Mouse (Mus musculus): ENCODE measurements around the gene Vmn2r117. TPM values are rescaled to one million over a fixed set of nuclear protein-coding genes. Genes with fewer than 3 reads are reported as not detected.
"Not testable (repeated sequence)": the region's sequence is repeated elsewhere in the genome, so short reads cannot be mapped to it uniquely, and the experiment has no call there.

The Vmn2r117 gene
- polyA plus RNA-seq (2014; fragmentation: Nextera tagmentation; extraction: Ambion mirVana): not detected in 2 replicates

DNA sequence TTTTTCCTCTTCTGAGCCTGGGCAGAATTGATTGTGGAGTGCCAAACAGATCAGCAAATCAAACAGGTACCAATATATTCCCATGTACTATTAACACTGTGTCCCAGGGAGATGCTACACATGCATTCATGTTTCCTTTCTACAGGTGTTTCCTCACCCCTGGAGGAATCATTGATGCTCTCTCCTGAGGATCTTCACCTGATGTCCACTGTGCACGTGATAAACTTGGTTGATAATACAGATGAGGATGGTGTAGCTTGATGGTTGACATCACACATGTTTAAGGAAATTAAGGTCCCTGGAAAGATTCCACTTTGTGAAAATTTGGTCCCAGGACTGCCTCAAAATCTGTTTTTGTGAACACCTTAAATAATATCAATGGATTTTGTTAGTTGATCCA, at the start of gene Vmn2r117:
TSS of gene Vmn2r117 (minus strand) at position 101 of the 400 bp plus-strand sequence.
- WGBS: 58% methylated on average over 1 of the region's 1 CpGs
- not testable (repeated sequence) for H3K36me3 ChIP-seq (ENCODE audit: control insufficient read depth, insufficient read depth, low read length); H3K4me3 ChIP-seq (ENCODE audit: low read depth, low read length); H3K4me1 ChIP-seq (replicated peaks; ENCODE audit: control insufficient read depth, insufficient read depth, low read length); H3K9ac ChIP-seq (ENCODE audit: low read length); ATAC-seq (replicated peaks; ENCODE audit: low FRiP score); H3K27me3 ChIP-seq (ENCODE audit: control insufficient read depth, insufficient read depth, low read length); H3K27ac ChIP-seq (ENCODE audit: low read depth, low read length); H3K9me3 ChIP-seq (ENCODE audit: control insufficient read depth, low read length); DNase-seq (ENCODE audit: low spot score); H3K4me2 ChIP-seq (ENCODE audit: low read depth, low read length, severe bottlenecking)

GRCm38 (mm10) chr17:23522941-23523732, 43.6 kb upstream of the Vmn2r117 start:
- not testable (repeated sequence) for H3K4me1 ChIP-seq (replicated peaks; ENCODE audit: control insufficient read depth, insufficient read depth, low read length); H3K4me2 ChIP-seq (ENCODE audit: low read depth, low read length, severe bottlenecking); H3K4me3 ChIP-seq (ENCODE audit: low read depth, low read length); H3K9ac ChIP-seq (ENCODE audit: low read length); H3K36me3 ChIP-seq (ENCODE audit: control insufficient read depth, insufficient read depth, low read length); H3K27ac ChIP-seq (ENCODE audit: low read depth, low read length); H3K27me3 ChIP-seq (ENCODE audit: control insufficient read depth, insufficient read depth, low read length); ATAC-seq (replicated peaks; ENCODE audit: low FRiP score); DNase-seq (ENCODE audit: low spot score); H3K9me3 ChIP-seq (ENCODE audit: control insufficient read depth, low read length)
- 73% methylated on average over 30 of the region's 30 CpGs for WGBS

GRCm38 (mm10) chr17:23518701-23519423, 39.4 kb upstream of the Vmn2r117 start:
- H3K4me3 ChIP-seq (ENCODE audit: low read depth, low read length): no peak overlapping the region
- ATAC-seq (replicated peaks; ENCODE audit: low FRiP score) (peak; percentile 60; the same call in 1 of the 2 replicates), DNase-seq (ENCODE audit: low spot score) (no peak)
- H3K27me3 ChIP-seq (ENCODE audit: control insufficient read depth, insufficient read depth, low read length): no peaks in the 10 kb centered on the region
- H3K36me3 ChIP-seq (ENCODE audit: control insufficient read depth, insufficient read depth, low read length): no peaks in the 10 kb centered on the region
- no peak overlapping the region for H3K27ac ChIP-seq (ENCODE audit: low read depth, low read length)
- no peak overlapping the region for H3K9ac ChIP-seq (ENCODE audit: low read length)
- H3K4me2 ChIP-seq (ENCODE audit: low read depth, low read length, severe bottlenecking): no peak overlapping the region
- WGBS: 69% methylated on average over 2 of the region's 2 CpGs
- no peaks in the 10 kb centered on the region for H3K4me1 ChIP-seq (replicated peaks; ENCODE audit: control insufficient read depth, insufficient read depth, low read length)
- H3K9me3 ChIP-seq (ENCODE audit: control insufficient read depth, low read length): peaks cover 8% of the 10 kb centered on the region

GRCm38 (mm10) chr17:23433150-23433679, 46.3 kb downstream of the Vmn2r117 start:
- no peaks in the 10 kb centered on the region for H3K27me3 ChIP-seq (ENCODE audit: control insufficient read depth, insufficient read depth, low read length)
- H3K4me2 ChIP-seq (ENCODE audit: low read depth, low read length, severe bottlenecking): no peak overlapping the region
- H3K36me3 ChIP-seq (ENCODE audit: control insufficient read depth, insufficient read depth, low read length): no peaks in the 10 kb centered on the region
- H3K4me3 ChIP-seq (ENCODE audit: low read depth, low read length): no peak overlapping the region
- ATAC-seq (replicated peaks; ENCODE audit: low FRiP score): no peak
- H3K4me1 ChIP-seq (replicated peaks; ENCODE audit: control insufficient read depth, insufficient read depth, low read length): no peaks in the 10 kb centered on the region
- peaks cover 3% of the 10 kb centered on the region for H3K9me3 ChIP-seq (ENCODE audit: control insufficient read depth, low read length)
- H3K27ac ChIP-seq (ENCODE audit: low read depth, low read length): no peak overlapping the region
- DNase-seq (ENCODE audit: low spot score): peak; percentile 47
- 79% methylated on average over 6 of the region's 6 CpGs for WGBS
- no peak overlapping the region for H3K9ac ChIP-seq (ENCODE audit: low read length)

Other genes starting within 250 kb of the Vmn2r117 start
- not detected in 2 replicates for gene Vmn2r114, start 167.2 kb downstream of the Vmn2r117 start, polyA plus RNA-seq (2014; fragmentation: Nextera tagmentation; extraction: Ambion mirVana)
- not detected in 2 replicates for gene Vmn2r115, start 136.0 kb downstream of the Vmn2r117 start, polyA plus RNA-seq (2014; fragmentation: Nextera tagmentation; extraction: Ambion mirVana)
- not detected in 2 replicates for gene Vmn2r116, start 95.1 kb downstream of the Vmn2r117 start, polyA plus RNA-seq (2014; fragmentation: Nextera tagmentation; extraction: Ambion mirVana)
- gene Zfp213, start 84.5 kb upstream of the Vmn2r117 start, polyA plus RNA-seq (2014; fragmentation: Nextera tagmentation; extraction: Ambion mirVana): 28.1 and 29.9 TPM in 2 replicates
- gene Zfp13, start 119.8 kb upstream of the Vmn2r117 start, polyA plus RNA-seq (2014; fragmentation: Nextera tagmentation; extraction: Ambion mirVana): 19.2 and 20.5 TPM in 2 replicates
- 0.16 and 0.27 TPM in 2 replicates for gene Zscan10, start 121.2 kb upstream of the Vmn2r117 start, polyA plus RNA-seq (2014; fragmentation: Nextera tagmentation; extraction: Ambion mirVana)
- gene Mmp25, start 165.6 kb upstream of the Vmn2r117 start, polyA plus RNA-seq (2014; fragmentation: Nextera tagmentation; extraction: Ambion mirVana): 0.41 and 1.0 TPM in 2 replicates
- 0.35 and 0.53 TPM in 2 replicates for gene Bicdl2, start 180.8 kb upstream of the Vmn2r117 start, polyA plus RNA-seq (2014; fragmentation: Nextera tagmentation; extraction: Ambion mirVana)
- 38.3 and 40.3 TPM in 2 replicates for gene Hcfc1r1, start 193.9 kb upstream of the Vmn2r117 start, polyA plus RNA-seq (2014; fragmentation: Nextera tagmentation; extraction: Ambion mirVana)
- 54.0 and 56.6 TPM in 2 replicates for gene Thoc6, start 194.2 kb upstream of the Vmn2r117 start, polyA plus RNA-seq (2014; fragmentation: Nextera tagmentation; extraction: Ambion mirVana)
- gene Tnfrsf12a, start 197.8 kb upstream of the Vmn2r117 start, polyA plus RNA-seq (2014; fragmentation: Nextera tagmentation; extraction: Ambion mirVana): 2.5 and 2.7 TPM in 2 replicates
- 8.7 and 9.7 TPM in 2 replicates for gene Cldn6, start 199.6 kb upstream of the Vmn2r117 start, polyA plus RNA-seq (2014; fragmentation: Nextera tagmentation; extraction: Ambion mirVana)
- gene Cldn9, start 204.3 kb upstream of the Vmn2r117 start, polyA plus RNA-seq (2014; fragmentation: Nextera tagmentation; extraction: Ambion mirVana): 4.8 and 6.6 TPM in 2 replicates
- not detected in 2 replicates for gene 1520401A03Rik, start 243.1 kb upstream of the Vmn2r117 start, polyA plus RNA-seq (2014; fragmentation: Nextera tagmentation; extraction: Ambion mirVana)
- 61.3 and 62.9 TPM in 2 replicates for gene Pkmyt1, start 246.6 kb upstream of the Vmn2r117 start, polyA plus RNA-seq (2014; fragmentation: Nextera tagmentation; extraction: Ambion mirVana)